Mouse (Mus musculus): ENCODE results near the gene Zfp758. TPM values are rescaled to one million over a fixed set of nuclear protein-coding genes. Genes with fewer than 3 reads are reported as not detected.
"Not testable (repeated sequence)": the region's sequence is repeated elsewhere in the genome, so short reads cannot be mapped to it uniquely, and the experiment has no call there.

Gene Zfp758
- polyA plus RNA-seq (2016; fragmentation: Nextera tagmentation; extraction: Ambion mirVana): 6.5 and 7.9 TPM in 2 replicates

DNA sequence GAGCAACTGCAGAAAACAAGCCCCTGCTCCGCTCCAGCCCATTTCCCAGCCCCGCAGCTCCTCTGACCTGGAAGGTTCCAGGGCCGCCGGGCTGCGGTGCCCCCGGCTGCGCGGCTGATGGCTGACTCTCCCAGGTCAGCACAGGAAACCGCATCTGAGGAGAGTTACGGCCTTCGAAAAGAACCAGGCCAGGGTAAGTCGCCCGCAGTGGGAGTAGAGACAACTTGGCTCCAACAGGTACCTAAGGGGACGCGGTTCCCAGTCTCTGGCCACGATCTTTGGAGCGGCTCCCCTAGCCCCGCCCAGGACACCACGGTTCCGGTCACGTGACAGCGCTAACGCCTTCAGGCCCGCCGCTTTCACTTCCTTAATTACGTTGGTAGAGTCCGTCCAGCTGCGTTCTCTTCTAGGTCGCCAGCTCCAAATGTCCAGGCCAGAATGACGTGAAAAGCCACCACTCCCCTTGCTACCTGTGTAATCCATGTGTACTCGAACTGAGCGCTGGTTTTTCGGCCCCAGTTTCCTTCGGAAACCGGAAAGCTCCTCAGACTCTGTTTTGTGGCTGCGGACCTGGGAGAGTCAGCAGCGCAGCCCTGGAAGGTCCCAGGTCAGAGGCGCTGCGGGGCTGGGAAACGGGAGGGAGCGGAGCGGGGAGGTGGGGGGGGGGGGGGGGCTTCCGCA is at the start of gene Zfp758, which contains the start of gene Zfp944:
Gene Zfp758, plus strand, starts transcription at position 353 of the 681 bp plus-strand sequence.
Gene Zfp944, minus strand, starts transcription at position 300 of the 681 bp plus-strand sequence.
- H3K27me3 ChIP-seq (ENCODE audit: poor library complexity, severe bottlenecking): not testable (repeated sequence)
- Histone ChIP-seq H3K27ac (peak within 1 kb of the TSS; percentile 86), H3K4me1 (peaks cover 19% of the 10 kb centered on the region), H3K36me3 (replicated peaks) (peaks cover 42% of the 10 kb centered on the region), H3K9me3 (peaks cover 36% of the 10 kb centered on the region), H3K4me3 (peak within 1 kb of the TSS; percentile 63)
- 0% methylated on average over 29 of the region's 43 CpGs for WGBS
- DNase-seq (ENCODE audit: extremely low spot score, low spot score): peak; percentile 67

DNA sequence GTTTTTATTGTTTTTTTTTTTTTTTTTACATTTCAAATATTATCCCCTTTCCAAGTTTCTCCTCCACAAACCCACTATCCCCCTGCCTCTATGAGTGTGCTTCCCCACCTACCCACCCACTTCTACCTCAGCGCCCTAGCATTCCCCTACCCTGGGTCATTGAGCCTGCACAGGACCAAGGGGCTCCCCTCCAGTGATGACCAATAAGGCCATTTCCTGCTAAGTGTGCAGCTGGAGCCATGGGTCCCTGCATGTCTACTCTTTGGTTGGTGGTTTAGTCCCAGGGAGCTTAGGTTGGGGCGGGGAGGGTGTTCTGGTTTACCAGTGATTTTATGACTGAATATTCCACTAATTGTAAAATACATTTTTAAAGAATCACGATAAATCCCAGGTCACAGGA is 47.0 kb upstream of the Zfp758 start:
- DNase-seq (ENCODE audit: extremely low spot score, low spot score); H3K4me1 ChIP-seq; H3K36me3 ChIP-seq (replicated peaks); H3K9me3 ChIP-seq; H3K27me3 ChIP-seq (ENCODE audit: poor library complexity, severe bottlenecking): not testable (repeated sequence)
- H3K4me3 ChIP-seq: peak overlapping the region; percentile 64
- H3K27ac ChIP-seq: peak overlapping the region; percentile 86; the same call in 1 of the 2 replicates
- 0% methylated on average over 3 of the region's 3 CpGs for WGBS

DNA sequence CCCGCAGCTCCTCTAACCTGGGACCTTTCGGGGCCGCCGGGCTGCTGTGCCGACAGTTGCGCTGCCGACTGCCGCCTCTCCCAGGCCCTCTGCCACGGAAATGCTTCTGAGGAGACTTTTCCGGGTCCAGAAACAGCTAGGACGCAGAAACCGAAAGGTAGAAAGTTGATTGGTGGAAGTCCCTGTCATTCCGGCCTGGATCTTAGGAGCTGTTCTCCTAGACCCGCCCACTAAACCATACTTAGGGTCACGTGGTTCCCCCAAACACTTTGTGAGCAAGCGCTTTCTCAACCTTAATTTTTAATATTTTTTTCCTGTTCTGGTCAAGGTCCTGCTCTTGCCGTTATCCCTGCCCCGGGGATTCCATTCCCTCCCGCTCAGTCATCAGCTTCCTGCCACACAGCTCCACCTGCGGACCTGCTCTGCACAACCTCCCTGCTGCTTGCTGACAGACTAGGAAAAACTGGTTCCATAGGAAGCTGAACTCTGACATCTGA is 46.5 kb upstream of the Zfp758 start, which contains the start of gene CT030661.1:
Gene CT030661.1, minus strand, starts transcription at position 108 of the 497 bp plus-strand sequence.
- H3K36me3 ChIP-seq (replicated peaks): not testable (repeated sequence)
- WGBS: under 1% methylated on average over 20 of the region's 20 CpGs
- H3K4me3 ChIP-seq: peak within 1 kb of the TSS; percentile 64

DNA sequence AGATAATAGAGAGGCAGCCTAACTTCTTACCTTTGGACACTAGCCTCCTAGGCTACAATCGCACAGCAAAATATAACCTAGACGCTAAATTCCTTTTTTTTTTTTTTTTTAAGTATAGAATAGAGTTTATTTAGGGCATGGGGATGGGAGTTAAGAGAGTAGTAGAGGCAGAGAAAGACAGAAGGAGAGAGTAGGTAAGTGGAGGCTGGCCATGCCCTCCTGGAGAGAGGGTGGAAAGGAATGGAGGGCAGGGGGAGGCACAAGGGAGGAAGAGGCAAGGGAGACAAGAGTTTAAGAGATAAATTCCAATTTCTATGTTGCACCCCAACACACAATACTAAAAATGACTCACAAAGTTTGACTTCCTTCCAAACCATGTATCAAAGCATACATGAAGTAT is 46.0 kb upstream of the Zfp758 start:
- H3K36me3 ChIP-seq (replicated peaks); DNase-seq (ENCODE audit: extremely low spot score, low spot score); H3K4me1 ChIP-seq; H3K9me3 ChIP-seq; H3K27me3 ChIP-seq (ENCODE audit: poor library complexity, severe bottlenecking): not testable (repeated sequence)
- WGBS: 12% methylated on average over 2 of the region's 2 CpGs
- H3K27ac ChIP-seq: peak overlapping the region; percentile 86; the same call in 1 of the 2 replicates
- H3K4me3 ChIP-seq: peak overlapping the region; percentile 64

More for the DNA sequence above, 46.5 kb upstream of the Zfp758 start, which contains the start of gene CT030661.1:
- H3K27me3 ChIP-seq (ENCODE audit: poor library complexity, severe bottlenecking); H3K9me3 ChIP-seq; H3K4me1 ChIP-seq: not testable (repeated sequence)
- DNase-seq (ENCODE audit: extremely low spot score, low spot score): peak; percentile 81
- H3K27ac ChIP-seq: peak within 1 kb of the TSS; percentile 86

DNA sequence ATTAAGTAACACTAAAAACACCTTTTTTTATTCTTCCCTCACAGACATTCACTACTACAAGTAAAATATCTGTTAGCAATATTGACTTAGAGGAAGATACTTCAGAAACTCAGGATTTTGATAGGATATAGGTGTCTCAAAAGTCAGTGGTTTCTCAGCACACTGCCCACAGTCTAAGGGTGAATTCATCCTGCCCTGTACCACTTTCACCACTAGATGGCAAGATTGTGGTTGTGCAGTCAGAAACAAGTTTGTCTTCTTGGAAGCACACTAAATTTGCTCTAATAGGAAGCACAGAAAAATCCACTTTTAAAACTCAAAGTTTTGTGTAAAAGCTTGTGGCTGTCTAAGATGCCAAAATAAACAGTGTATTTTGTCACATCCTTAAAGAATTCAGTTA is 8.5 kb upstream of the Zfp758 start:
- H3K4me1 ChIP-seq: no peaks in the 10 kb centered on the region
- peaks cover 84% of the 10 kb centered on the region for H3K36me3 ChIP-seq (replicated peaks)
- DNase-seq (ENCODE audit: extremely low spot score, low spot score): no peak
- no peak overlapping the region for H3K4me3 ChIP-seq
- no peak overlapping the region for H3K27ac ChIP-seq
- H3K9me3 ChIP-seq: no peaks in the 10 kb centered on the region
- no peaks in the 10 kb centered on the region for H3K27me3 ChIP-seq (ENCODE audit: poor library complexity, severe bottlenecking)

DNA sequence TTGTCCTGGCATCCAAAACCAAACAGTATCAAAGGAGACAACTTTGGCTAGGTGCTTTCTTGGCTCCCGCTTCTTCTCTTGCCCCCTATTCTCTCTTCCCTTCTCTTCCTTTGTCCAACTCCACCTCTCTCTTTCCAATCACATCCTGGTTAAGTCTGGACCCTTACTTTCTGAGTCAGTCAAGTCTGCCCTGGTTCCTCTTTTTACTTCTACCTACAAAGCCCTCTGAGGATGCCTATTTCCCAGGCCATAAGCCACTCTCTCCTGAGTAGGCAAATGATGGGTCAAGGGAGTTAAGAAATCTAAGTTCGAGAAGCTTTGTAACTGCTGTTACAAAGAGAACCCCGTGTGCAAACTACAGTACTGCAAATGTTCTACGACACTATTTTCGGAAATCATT is 681 bp upstream of the Zfp758 start:
- H3K36me3 ChIP-seq (replicated peaks): peaks cover 45% of the 10 kb centered on the region
- H3K27me3 ChIP-seq (ENCODE audit: poor library complexity, severe bottlenecking): no peaks in the 10 kb centered on the region
- peaks cover 29% of the 10 kb centered on the region for H3K9me3 ChIP-seq
- WGBS: 26% methylated on average over 5 of the region's 5 CpGs
- peaks cover 19% of the 10 kb centered on the region for H3K4me1 ChIP-seq
- peak overlapping the region; percentile 63 for H3K4me3 ChIP-seq
- DNase-seq (ENCODE audit: extremely low spot score, low spot score): no peak
- H3K27ac ChIP-seq: peak overlapping the region; percentile 83; the same call in 1 of the 2 replicates

DNA sequence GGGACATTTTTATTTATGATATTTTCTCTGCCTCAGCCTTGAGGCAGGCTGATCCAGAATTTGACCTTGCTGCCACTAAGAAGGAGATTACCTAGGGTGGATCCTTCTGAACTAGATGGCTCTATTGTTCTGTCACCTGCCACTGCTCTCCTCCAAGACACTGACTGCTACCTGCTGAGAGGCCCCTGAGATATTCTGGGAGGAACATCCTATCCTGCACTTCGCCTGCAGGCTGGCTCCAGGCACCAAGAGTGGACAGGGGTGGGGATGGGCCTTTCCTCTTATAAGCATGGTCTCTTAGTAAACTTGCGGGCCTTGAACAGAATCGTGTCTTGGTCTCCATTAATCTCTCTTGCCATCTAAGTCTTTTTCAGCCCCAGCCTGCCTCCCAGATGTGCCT is 2.6 kb downstream of the Zfp758 start:
- H3K27me3 ChIP-seq (ENCODE audit: poor library complexity, severe bottlenecking): no peaks in the 10 kb centered on the region
- WGBS: 90% methylated on average over 3 of the region's 3 CpGs
- H3K36me3 ChIP-seq (replicated peaks): peaks cover 37% of the 10 kb centered on the region
- H3K9me3 ChIP-seq: peaks cover 55% of the 10 kb centered on the region
- no peak overlapping the region for H3K27ac ChIP-seq
- H3K4me3 ChIP-seq: no peak overlapping the region
- no peak for DNase-seq (ENCODE audit: extremely low spot score, low spot score)
- peaks cover 19% of the 10 kb centered on the region for H3K4me1 ChIP-seq

DNA sequence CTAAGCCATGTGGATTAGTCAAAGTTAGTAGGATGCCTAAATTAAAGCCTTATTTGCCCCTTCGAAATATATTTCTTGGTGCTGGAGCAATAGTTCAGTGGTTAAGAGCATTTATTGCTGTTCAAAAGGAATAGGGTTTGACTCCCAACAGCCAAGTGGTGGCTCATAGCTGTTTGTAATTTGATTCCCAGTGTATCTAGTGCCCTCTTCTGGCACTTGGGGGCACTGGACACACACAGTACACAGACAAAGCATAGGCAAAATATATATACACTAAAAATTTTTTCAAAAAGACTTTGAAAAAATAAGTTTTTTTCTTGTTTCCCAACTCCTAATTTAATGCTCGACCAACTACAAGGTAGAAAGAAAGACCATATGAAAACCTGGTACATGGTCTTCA is 49.5 kb downstream of the Zfp758 start:
- Histone ChIP-seq H3K27me3 (ENCODE audit: poor library complexity, severe bottlenecking) (no peaks in the 10 kb centered on the region), H3K36me3 (replicated peaks) (no peaks in the 10 kb centered on the region), H3K9me3 (peaks cover 3% of the 10 kb centered on the region; the same call in 1 of the 2 replicates), H3K4me3 (no peak overlapping the region), H3K4me1 (no peaks in the 10 kb centered on the region), H3K27ac (no peak overlapping the region)
- no peak for DNase-seq (ENCODE audit: extremely low spot score, low spot score)
- 82% methylated on average over 2 of the region's 2 CpGs for WGBS

DNA sequence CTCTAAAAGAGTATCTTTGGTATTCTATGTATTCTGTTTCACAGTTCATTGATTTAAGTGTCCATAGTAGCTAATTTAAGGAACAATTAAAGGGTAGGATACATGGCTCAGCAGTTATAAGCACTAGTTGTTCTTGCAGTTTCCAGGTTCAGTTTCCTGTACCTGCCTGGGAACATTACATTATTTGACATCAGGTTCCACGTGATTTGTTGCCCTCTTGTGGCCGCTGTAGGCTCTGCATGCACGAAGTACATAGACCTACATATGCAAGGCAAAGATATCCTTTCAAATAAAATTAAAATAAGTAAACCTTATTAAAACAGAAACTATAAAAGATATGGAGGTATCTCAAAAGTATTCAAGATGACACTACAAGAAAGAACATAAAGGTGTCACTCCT is 56.3 kb downstream of the Zfp758 start:
- Histone ChIP-seq H3K27me3 (ENCODE audit: poor library complexity, severe bottlenecking) (no peaks in the 10 kb centered on the region), H3K36me3 (replicated peaks) (no peaks in the 10 kb centered on the region), H3K4me3 (no peak overlapping the region), H3K9me3 (no peaks in the 10 kb centered on the region), H3K27ac (no peak overlapping the region), H3K4me1 (no peaks in the 10 kb centered on the region)
- WGBS: 2% methylated on average over 3 of the region's 3 CpGs
- peak; percentile 50 for DNase-seq (ENCODE audit: extremely low spot score, low spot score)

DNA sequence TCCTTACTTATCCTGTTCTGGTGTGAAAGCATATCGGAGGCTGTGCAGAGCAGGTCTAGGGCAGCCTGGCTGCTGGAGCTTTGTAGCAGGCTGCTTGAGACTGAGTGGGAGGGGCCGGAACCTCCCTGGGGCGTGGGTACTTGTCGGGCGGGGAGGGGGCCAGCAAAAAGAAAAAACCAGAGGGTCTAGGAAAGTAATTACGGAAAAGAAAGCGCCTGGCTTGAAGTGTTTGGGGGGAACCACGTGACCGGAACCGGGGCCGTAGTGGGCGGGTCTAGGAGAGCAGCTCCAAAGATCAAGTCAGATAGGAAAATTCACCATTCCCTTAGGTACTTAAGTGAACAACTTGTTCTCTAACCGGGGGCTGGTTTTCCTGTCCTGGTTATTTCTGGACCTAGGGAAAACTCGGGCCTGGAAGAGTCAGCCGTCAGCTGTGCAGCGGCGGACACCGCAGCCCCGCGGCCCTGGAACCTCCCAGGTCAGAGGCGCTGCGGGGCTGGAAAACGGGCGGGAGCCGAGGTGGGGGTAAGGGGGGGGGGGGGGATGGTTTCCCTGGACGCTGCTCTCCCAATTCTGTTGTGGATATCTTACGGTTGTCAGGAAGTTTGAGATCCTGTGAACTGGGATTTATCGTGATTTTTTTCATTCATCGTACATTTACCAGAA is 62.8 kb downstream of the Zfp758 start, which contains the start of gene Zfp946:
Gene Zfp946, plus strand, starts transcription at position 271 of the 666 bp plus-strand sequence.
- peak within 1 kb of the TSS; percentile 66 for H3K4me3 ChIP-seq
- peak; percentile 90 for DNase-seq (ENCODE audit: extremely low spot score, low spot score)
- H3K4me1 ChIP-seq: peaks cover 17% of the 10 kb centered on the region
- H3K27me3 ChIP-seq (ENCODE audit: poor library complexity, severe bottlenecking): no peaks in the 10 kb centered on the region
- peak within 1 kb of the TSS; percentile 88 for H3K27ac ChIP-seq
- no peaks in the 10 kb centered on the region for H3K9me3 ChIP-seq
- WGBS: 0% methylated on average over 29 of the region's 29 CpGs
- 0 out of 2 replicates have a peak, but pooled peaks cover 4% of the 10 kb centered on the region for H3K36me3 ChIP-seq (replicated peaks)

DNA sequence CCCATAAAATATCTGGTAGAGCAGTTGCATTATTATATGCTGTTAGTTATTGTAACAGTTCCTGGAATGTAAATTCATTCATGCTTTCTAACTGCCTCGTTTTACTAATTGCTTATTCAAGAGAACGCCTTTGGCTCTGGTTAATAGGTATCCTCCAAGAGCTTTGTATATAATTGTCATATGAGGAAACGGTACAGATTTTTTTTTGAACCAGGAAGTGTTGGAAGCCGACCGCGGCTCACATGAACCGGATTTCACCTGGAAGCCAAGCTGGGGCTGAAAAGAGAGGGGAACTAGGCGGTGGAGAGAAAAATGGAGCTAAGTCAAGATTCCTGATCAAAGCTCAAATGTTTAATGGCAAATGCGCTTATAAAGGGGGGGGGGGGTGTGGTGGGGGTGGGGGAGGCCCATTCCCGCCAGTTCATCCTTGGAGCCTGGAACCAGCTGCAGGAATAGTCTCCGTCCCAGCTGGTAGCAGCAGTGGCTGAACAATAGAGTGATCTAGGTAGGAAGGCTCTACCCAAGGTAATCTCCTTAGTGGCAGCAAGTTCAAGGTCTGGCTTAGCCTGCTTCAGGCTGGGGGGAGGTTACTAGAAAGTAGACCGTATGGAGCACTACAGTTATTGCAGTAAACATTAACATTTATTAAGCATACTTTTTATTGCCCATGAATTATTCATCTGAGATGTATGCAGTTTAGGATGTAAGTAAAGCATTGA is 63.5 kb downstream of the Zfp758 start:
- DNase-seq (ENCODE audit: extremely low spot score, low spot score): peak; percentile 26
- 0 out of 2 replicates have a peak, but pooled peaks cover 9% of the 10 kb centered on the region for H3K36me3 ChIP-seq (replicated peaks)
- no peaks in the 10 kb centered on the region for H3K27me3 ChIP-seq (ENCODE audit: poor library complexity, severe bottlenecking)
- peaks cover 17% of the 10 kb centered on the region for H3K4me1 ChIP-seq
- peak overlapping the region; percentile 66 for H3K4me3 ChIP-seq
- H3K9me3 ChIP-seq: no peaks in the 10 kb centered on the region
- WGBS: 4% methylated on average over 12 of the region's 12 CpGs
- H3K27ac ChIP-seq: peak overlapping the region; percentile 88

Data from forebrain, embryonic 10.5 days (tissue).